Mouse (Mus musculus): Measurements from ENCODE around the gene Gucy2d. TPM values are rescaled to one million over a fixed set of nuclear protein-coding genes. Genes with fewer than 3 reads are reported as not detected.

Gucy2d gene
- polyA plus RNA-seq, 1 experiment from 2014 or later, result not detected

- Histone ChIP-seq H3K36me3 (no peaks in the 10 kb centered on the region), H3K27ac (no peak overlapping the region), H3K4me1 (peaks cover 46% of the 10 kb centered on the region), H3K4me2 (peak overlapping the region; percentile 79), H3K9ac (peak overlapping the region; percentile 72), H3K4me3 (peak overlapping the region; percentile 58), H3K27me3 (no peaks in the 10 kb centered on the region; the same call in 1 of the 2 replicates), H3K9me3 (no peaks in the 10 kb centered on the region)
- ATAC-seq (ENCODE audit: insufficient number of reproducible peaks, insufficient read depth, low FRiP score, low TSS enrichment, low read depth), result 0 out of 2 replicates have a peak, but pooled peaks have one; percentile 7
- WGBS, result 39% methylated on average over 4 of the region's 4 CpGs
Measured at GRCm38 (mm10) chr7:98490328-98490727, 50.1 kb downstream of the Gucy2d start.

GRCm38 (mm10) chr7:98490911-98491310 lies 50.7 kb downstream of the Gucy2d start:
- no peak for ATAC-seq (ENCODE audit: insufficient number of reproducible peaks, insufficient read depth, low FRiP score, low TSS enrichment, low read depth)
- Histone ChIP-seq H3K27me3 (no peaks in the 10 kb centered on the region; the same call in 1 of the 2 replicates), H3K4me2 (peak overlapping the region; percentile 79), H3K36me3 (no peaks in the 10 kb centered on the region), H3K9me3 (no peaks in the 10 kb centered on the region), H3K9ac (no peak overlapping the region), H3K4me1 (peaks cover 43% of the 10 kb centered on the region), H3K4me3 (no peak overlapping the region), H3K27ac (no peak overlapping the region)
- WGBS, result 91% methylated on average over 6 of the region's 6 CpGs

GRCm38 (mm10) chr7:98491451-98492200 lies 51.4 kb downstream of the Gucy2d start:
- Histone ChIP-seq H3K4me1 (peaks cover 43% of the 10 kb centered on the region), H3K9me3 (no peaks in the 10 kb centered on the region), H3K9ac (no peak overlapping the region), H3K27me3 (no peaks in the 10 kb centered on the region; the same call in 1 of the 2 replicates), H3K4me3 (no peak overlapping the region), H3K4me2 (peak overlapping the region; percentile 79; the same call in 1 of the 2 replicates), H3K36me3 (no peaks in the 10 kb centered on the region), H3K27ac (no peak overlapping the region)
- 72% methylated on average over 9 of the region's 9 CpGs for WGBS
- no peak for ATAC-seq (ENCODE audit: insufficient number of reproducible peaks, insufficient read depth, low FRiP score, low TSS enrichment, low read depth)

- Histone ChIP-seq H3K4me2 (no peak overlapping the region), H3K9ac (no peak overlapping the region), H3K27me3 (no peaks in the 10 kb centered on the region; the same call in 1 of the 2 replicates), H3K9me3 (no peaks in the 10 kb centered on the region), H3K4me3 (no peak overlapping the region), H3K36me3 (no peaks in the 10 kb centered on the region), H3K4me1 (peaks cover 42% of the 10 kb centered on the region), H3K27ac (no peak overlapping the region; the same call in 1 of the 2 replicates)
- WGBS, result 75% methylated on average over 5 of the region's 5 CpGs
- ATAC-seq (ENCODE audit: insufficient number of reproducible peaks, insufficient read depth, low FRiP score, low TSS enrichment, low read depth), result no peak
Measured at GRCm38 (mm10) chr7:98492331-98492730, 52.1 kb downstream of the Gucy2d start.

GRCm38 (mm10) chr7:98493307-98493706 lies 53.1 kb downstream of the Gucy2d start:
- no peak overlapping the region for H3K9ac ChIP-seq
- H3K4me2 ChIP-seq, result no peak overlapping the region
- WGBS, result 64% methylated on average over 2 of the region's 2 CpGs

GRCm38 (mm10) chr7:98493901-98494480 lies 53.8 kb downstream of the Gucy2d start:
- Histone ChIP-seq H3K9me3 (no peaks in the 10 kb centered on the region), H3K27ac (no peak overlapping the region), H3K9ac (no peak overlapping the region), H3K4me1 (peaks cover 32% of the 10 kb centered on the region), H3K4me3 (no peak overlapping the region), H3K36me3 (0 out of 2 replicates have a peak, but pooled peaks cover 3% of the 10 kb centered on the region), H3K27me3 (no peaks in the 10 kb centered on the region), H3K4me2 (no peak overlapping the region)
- WGBS, result 64% methylated on average over 18 of the region's 18 CpGs
- ATAC-seq (ENCODE audit: insufficient number of reproducible peaks, insufficient read depth, low FRiP score, low TSS enrichment, low read depth), result no peak

More at GRCm38 (mm10) chr7:98493307-98493706, 53.1 kb downstream of the Gucy2d start:
- ATAC-seq (ENCODE audit: insufficient number of reproducible peaks, insufficient read depth, low FRiP score, low TSS enrichment, low read depth), result no peak
- Histone ChIP-seq H3K9me3 (no peaks in the 10 kb centered on the region), H3K4me3 (no peak overlapping the region), H3K27me3 (no peaks in the 10 kb centered on the region; the same call in 1 of the 2 replicates), H3K36me3 (0 out of 2 replicates have a peak, but pooled peaks cover 3% of the 10 kb centered on the region), H3K27ac (no peak overlapping the region), H3K4me1 (peaks cover 38% of the 10 kb centered on the region)

GRCm38 (mm10) chr7:98495591-98495990 lies 55.4 kb downstream of the Gucy2d start:
- H3K9me3 ChIP-seq, result no peaks in the 10 kb centered on the region
- WGBS, result 79% methylated on average over 1 of the region's 1 CpGs
- H3K9ac ChIP-seq, result no peak overlapping the region
- H3K36me3 ChIP-seq, result 0 out of 2 replicates have a peak, but pooled peaks cover 3% of the 10 kb centered on the region
- no peak overlapping the region for H3K4me2 ChIP-seq
- no peak overlapping the region for H3K4me3 ChIP-seq
- no peak for ATAC-seq (ENCODE audit: insufficient number of reproducible peaks, insufficient read depth, low FRiP score, low TSS enrichment, low read depth)
- H3K27me3 ChIP-seq, result no peaks in the 10 kb centered on the region
- peaks cover 37% of the 10 kb centered on the region for H3K4me1 ChIP-seq
- no peak overlapping the region for H3K27ac ChIP-seq

- H3K9me3 ChIP-seq, result no peaks in the 10 kb centered on the region
- H3K36me3 ChIP-seq, result 0 out of 2 replicates have a peak, but pooled peaks cover 3% of the 10 kb centered on the region
- ATAC-seq (ENCODE audit: insufficient number of reproducible peaks, insufficient read depth, low FRiP score, low TSS enrichment, low read depth), result no peak
- no peak overlapping the region for H3K4me3 ChIP-seq
- H3K27ac ChIP-seq, result no peak overlapping the region
- H3K27me3 ChIP-seq, result no peaks in the 10 kb centered on the region
- H3K4me2 ChIP-seq, result no peak overlapping the region
- 52% methylated on average over 5 of the region's 5 CpGs for WGBS
- H3K9ac ChIP-seq, result no peak overlapping the region
- H3K4me1 ChIP-seq, result peaks cover 41% of the 10 kb centered on the region
Measured at GRCm38 (mm10) chr7:98497451-98497850, 57.2 kb downstream of the Gucy2d start.

GRCm38 (mm10) chr7:98498101-98498500 lies 57.9 kb downstream of the Gucy2d start:
- Histone ChIP-seq H3K36me3 (0 out of 2 replicates have a peak, but pooled peaks cover 3% of the 10 kb centered on the region), H3K4me3 (no peak overlapping the region), H3K4me1 (peaks cover 41% of the 10 kb centered on the region), H3K27ac (no peak overlapping the region), H3K4me2 (no peak overlapping the region), H3K9ac (no peak overlapping the region), H3K9me3 (no peaks in the 10 kb centered on the region), H3K27me3 (no peaks in the 10 kb centered on the region)
- 90% methylated on average over 12 of the region's 12 CpGs for WGBS
- ATAC-seq (ENCODE audit: insufficient number of reproducible peaks, insufficient read depth, low FRiP score, low TSS enrichment, low read depth), result no peak

GRCm38 (mm10) chr7:98498656-98499560 lies 58.7 kb downstream of the Gucy2d start:
- H3K4me2 ChIP-seq, result no peak overlapping the region
- H3K4me1 ChIP-seq, result peaks cover 41% of the 10 kb centered on the region
- no peaks in the 10 kb centered on the region for H3K27me3 ChIP-seq
- no peak for ATAC-seq (ENCODE audit: insufficient number of reproducible peaks, insufficient read depth, low FRiP score, low TSS enrichment, low read depth)
- no peak overlapping the region for H3K4me3 ChIP-seq
- no peak overlapping the region for H3K9ac ChIP-seq
- WGBS, result 83% methylated on average over 20 of the region's 20 CpGs
- peak overlapping the region; percentile 68; the same call in 1 of the 2 replicates for H3K27ac ChIP-seq
- H3K9me3 ChIP-seq, result no peaks in the 10 kb centered on the region
- 0 out of 2 replicates have a peak, but pooled peaks cover 3% of the 10 kb centered on the region for H3K36me3 ChIP-seq

Measured in embryonic facial prominence, embryonic 13.5 days (tissue).